Mouse (Mus musculus): ENCODE results near the gene Dock8.

DNA sequence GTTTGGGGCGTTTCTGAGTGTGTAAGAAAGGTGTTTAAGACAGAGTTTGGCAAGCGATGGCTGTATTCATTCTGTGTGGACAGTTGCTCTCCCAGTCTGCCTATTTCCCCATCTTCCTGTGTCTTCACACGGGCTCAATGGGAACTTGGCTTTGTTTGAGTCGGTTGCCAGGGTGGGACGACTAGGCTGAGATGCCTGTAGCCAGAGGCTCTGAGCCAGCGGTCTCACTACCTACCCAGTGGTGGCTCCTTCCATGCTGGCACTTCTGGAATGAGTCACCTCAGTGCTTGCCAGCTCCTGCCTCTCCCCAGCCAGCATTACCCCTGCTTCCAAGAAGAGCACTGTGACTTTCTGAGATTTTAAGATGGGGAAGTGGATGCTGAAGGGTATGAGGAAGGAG is 75.4 kb downstream of the Dock8 start:
- TF ChIP-seq USF1 (IDR thresholded peaks at IDR 0.05; ENCODE audit: low read depth) (no peak), CTCF (IDR thresholded peaks at IDR 0.05; ENCODE audit: control insufficient read depth, insufficient read depth, insufficient read length) (no peak), CEBPB (IDR thresholded peaks at IDR 0.05; ENCODE audit: low read depth) (no peak), MAX (IDR thresholded peaks at IDR 0.05) (no peak), MYOG (IDR thresholded peaks at IDR 0.05; ENCODE audit: control insufficient read depth, extremely low read depth, insufficient read length) (no peak)
